Mouse (Mus musculus) midbrain, postnatal 0 days (tissue): Measurements from ENCODE around the gene Atp10b. TPM values are rescaled to one million over a fixed set of nuclear protein-coding genes. Genes with fewer than 3 reads are reported as not detected.
"Not testable (repeated sequence)": the region's sequence is repeated elsewhere in the genome, so short reads cannot be mapped to it uniquely, and the experiment has no call there.

ENCODE experiments used
- ATAC-seq: fragments of 200-750 bp; cut with Nextera tagmentation; 2 replicates; pipeline ENCODE4 v1.8.0; 2017; ENCODE audit warnings: moderate number of reproducible peaks, mild to moderate bottlenecking, moderate TSS enrichment, moderate library complexity; ENCODE audit not compliant: low FRiP score
- DNase-seq: peaks from one replicate; pipeline ENCODE4 v3.0.0-alpha.2; 2015; ENCODE audit warnings: low spot score
- H3K27ac ChIP-seq: fragments of 300-500 bp; sonication (generic); 2 replicates; pipeline ENCODE4 v1.5.1; 2014; ENCODE audit warnings: low read depth, mild to moderate bottlenecking, low read length, mixed read lengths
- H3K27me3 ChIP-seq: fragments of 300-500 bp; sonication (generic); 2 replicates; pipeline ENCODE4 v1.6.1; 2014; ENCODE audit warnings: low read length, control low read depth, mixed read lengths; ENCODE audit not compliant: insufficient read depth
- H3K36me3 ChIP-seq: fragments of 300-500 bp; sonication (generic); 2 replicates; pipeline ENCODE4 v1.6.1; 2014; ENCODE audit warnings: low read length, control low read depth, mixed read lengths; ENCODE audit not compliant: insufficient read depth
- H3K4me1 ChIP-seq: fragments of 300-500 bp; sonication (generic); 2 replicates; pipeline ENCODE4 v1.6.1; 2014; ENCODE audit warnings: mild to moderate bottlenecking, control low read depth, antibody characterized with exemption, low read length, mixed read lengths; ENCODE audit not compliant: insufficient read depth
- H3K4me2 ChIP-seq: fragments of 300-500 bp; sonication (generic); 2 replicates; pipeline ENCODE4 v1.6.1; 2014; ENCODE audit warnings: low read depth, mild to moderate bottlenecking, low read length, mixed read lengths; ENCODE audit not compliant: poor library complexity, severe bottlenecking
- H3K4me3 ChIP-seq: fragments of 300-500 bp; sonication (generic); 2 replicates; pipeline ENCODE4 v1.5.1; 2014; ENCODE audit warnings: low read depth, mild to moderate bottlenecking, low read length, moderate library complexity
- H3K9ac ChIP-seq: fragments of 300-500 bp; sonication (generic); replicated peaks from 2 replicates; pipeline ENCODE4 v1.6.1; 2014; ENCODE audit warnings: mild to moderate bottlenecking, low read length, moderate library complexity, mixed read lengths; ENCODE audit not compliant: poor library complexity, severe bottlenecking
- H3K9me3 ChIP-seq: fragments of 300-500 bp; sonication (generic); 2 replicates; pipeline ENCODE4 v1.6.1; 2016; ENCODE audit warnings: low read length, control low read depth
- CTCF ChIP-seq: IDR thresholded peaks from 2 replicates; pipeline ENCODE4 v1.5.1; 2016; ENCODE audit warnings: antibody characterized with exemption, mild to moderate bottlenecking
- WGBS: fragments of 180-500 bp; shearing (Covaris S2); extraction: QIAGEN DNeasy Blood & Tissue Kit; methylation state at CpG from one replicate; pipeline ENCODE4 v1.1.7; 2014; 5-methylcytosine and 5-hydroxymethylcytosine counted together
- polyA plus RNA-seq: library from polyadenylated mRNA; unstranded; fragments of >200 nt; fragmentation: Nextera tagmentation; extraction: Ambion mirVana; gene quantifications from 2 replicates; pipeline ENCODE4 v1.2.1, GENCODE M21; 2015
- total RNA-seq: library from RNA; depleted of rRNA; stranded (reverse); fragments of >200 nt; gene quantifications from 2 replicates; pipeline ENCODE4 v1.2.3, GENCODE M21; 2014

Gene Atp10b
- total and polyA plus RNA-seq, 2 experiments from 2014 or later: 0.33 to 1.8 TPM

- ATAC-seq: no peak
- H3K4me1 ChIP-seq: no peaks in the 10 kb centered on the region
- no peak overlapping the region for H3K4me2 ChIP-seq
- H3K27ac ChIP-seq: no peak overlapping the region
- no peaks in the 10 kb centered on the region for H3K27me3 ChIP-seq
- no peaks in the 10 kb centered on the region for H3K9me3 ChIP-seq
- H3K4me3 ChIP-seq: no peak overlapping the region
- WGBS: 96% methylated on average over 1 of the region's 1 CpGs
- H3K9ac ChIP-seq: no peak overlapping the region
- H3K36me3 ChIP-seq: no peaks in the 10 kb centered on the region
- DNase-seq: no peak
- no peak for TF ChIP-seq CTCF
These were observed 5.5 kb upstream of the Atp10b start for GRCm38 (mm10) chr11:43144178-43144577.

- not testable (repeated sequence) for H3K27ac ChIP-seq, H3K4me1 ChIP-seq, H3K27me3 ChIP-seq, H3K9ac ChIP-seq, H3K36me3 ChIP-seq, DNase-seq, H3K4me2 ChIP-seq, ATAC-seq, H3K9me3 ChIP-seq, H3K4me3 ChIP-seq
- 90% methylated on average over 2 of the region's 2 CpGs for WGBS
These were observed 4.8 kb upstream of the Atp10b start for GRCm38 (mm10) chr11:43144882-43145281.

- Histone ChIP-seq H3K27ac (no peak overlapping the region), H3K4me3 (no peak overlapping the region), H3K27me3 (no peaks in the 10 kb centered on the region), H3K9me3 (no peaks in the 10 kb centered on the region), H3K36me3 (no peaks in the 10 kb centered on the region), H3K4me1 (no peaks in the 10 kb centered on the region), H3K9ac (no peak overlapping the region), H3K4me2 (no peak overlapping the region)
- DNase-seq (peak; percentile 47), ATAC-seq (no peak)
- WGBS: 55% methylated on average over 2 of the region's 2 CpGs
- no peak for TF ChIP-seq CTCF
These were observed 2.3 kb upstream of the Atp10b start for GRCm38 (mm10) chr11:43147380-43147779.

GRCm38 (mm10) chr11:43148341-43148740, 1.3 kb upstream of the Atp10b start:
- H3K4me3 ChIP-seq: no peak overlapping the region
- 95% methylated on average over 1 of the region's 1 CpGs for WGBS
- ATAC-seq (no peak), DNase-seq (no peak)
- H3K27ac ChIP-seq: no peak overlapping the region
- no peak overlapping the region for H3K9ac ChIP-seq
- no peak overlapping the region for H3K4me2 ChIP-seq
- no peaks in the 10 kb centered on the region for H3K4me1 ChIP-seq
- no peaks in the 10 kb centered on the region for H3K27me3 ChIP-seq
- H3K36me3 ChIP-seq: no peaks in the 10 kb centered on the region
- no peaks in the 10 kb centered on the region for H3K9me3 ChIP-seq
- no peak for TF ChIP-seq CTCF

GRCm38 (mm10) chr11:43155004-43155403, 5.3 kb downstream of the Atp10b start:
- TF ChIP-seq CTCF: peak; percentile 19
- no peaks in the 10 kb centered on the region for H3K4me1 ChIP-seq
- no peak for ATAC-seq
- WGBS: 92% methylated on average over 1 of the region's 1 CpGs
- H3K9ac ChIP-seq: no peak overlapping the region
- no peak overlapping the region for H3K27ac ChIP-seq
- no peak for DNase-seq
- H3K36me3 ChIP-seq: no peaks in the 10 kb centered on the region
- H3K4me3 ChIP-seq: no peak overlapping the region
- no peak overlapping the region for H3K4me2 ChIP-seq
- no peaks in the 10 kb centered on the region for H3K27me3 ChIP-seq
- H3K9me3 ChIP-seq: no peaks in the 10 kb centered on the region

- no peak overlapping the region for H3K27ac ChIP-seq
- no peaks in the 10 kb centered on the region for H3K36me3 ChIP-seq
- H3K4me1 ChIP-seq: no peaks in the 10 kb centered on the region
- no peak overlapping the region for H3K4me3 ChIP-seq
- no peaks in the 10 kb centered on the region for H3K9me3 ChIP-seq
- DNase-seq (no peak), ATAC-seq (no peak)
- TF ChIP-seq CTCF: no peak
- no peak overlapping the region for H3K9ac ChIP-seq
- no peaks in the 10 kb centered on the region for H3K27me3 ChIP-seq
- H3K4me2 ChIP-seq: no peak overlapping the region
- WGBS: 79% methylated on average over 2 of the region's 2 CpGs
These were observed 5.7 kb downstream of the Atp10b start for GRCm38 (mm10) chr11:43155417-43155816.
